Mouse (Mus musculus): Measurements from ENCODE around the gene Tia1.

DNA sequence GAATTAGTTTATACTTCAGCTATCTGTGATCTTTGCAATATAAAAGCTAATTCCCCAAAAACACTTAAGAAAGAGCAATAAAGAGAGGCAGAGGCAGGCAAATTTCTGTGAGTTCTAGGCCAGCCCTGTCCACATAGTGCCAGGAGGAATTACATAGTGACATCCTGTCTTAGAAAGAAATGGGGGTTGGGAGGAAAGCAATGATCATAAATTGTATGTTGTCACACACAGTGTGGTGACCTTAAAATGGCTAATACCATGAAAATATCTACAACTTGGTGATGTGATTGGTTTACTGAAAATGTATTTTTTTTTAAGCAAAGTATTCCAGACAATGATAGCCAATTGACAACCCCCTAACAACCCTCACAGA, 75.8 kb downstream of the Tia1 start:
- TF ChIP-seq GATA1 (IDR thresholded peaks at IDR 0.05; ENCODE audit: low read length) = no peak
- TF ChIP-seq TAL1 (IDR thresholded peaks at IDR 0.05; ENCODE audit: low read length) = no peak

All from erythroblast, embryonic 14.5 days (primary cell).